In the genomic region with DNA sequence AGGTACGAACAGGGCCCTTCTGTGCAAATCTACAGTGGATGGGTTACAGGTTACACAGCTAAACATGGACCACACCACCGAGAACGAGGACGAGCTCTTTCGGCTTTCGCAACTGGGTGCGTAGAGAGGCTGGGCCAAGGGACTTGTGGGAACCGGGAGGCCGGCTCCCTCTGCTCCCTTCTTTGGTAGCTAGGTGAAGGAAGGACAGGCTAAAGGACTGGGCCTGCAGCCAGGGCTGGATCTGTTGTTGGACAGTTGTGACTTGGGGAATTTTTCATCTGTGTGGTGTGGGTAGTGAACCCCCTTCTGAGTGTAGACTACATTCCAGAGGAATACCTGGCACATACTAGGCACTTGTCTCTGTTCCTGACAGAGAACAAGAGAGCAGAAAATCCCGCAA, we compare ENCODE assay signal across 25 mouse cellular contexts. TPM values are rescaled to one million over a fixed set of nuclear protein-coding genes. Genes with fewer than 3 reads are reported as not detected.
A peak's percentile ranks its signal among the peaks of the same experiment; 100 is the strongest.
DNase-seq lines count a peak whose midpoint lies in the region; ATAC-seq and TF ChIP-seq lines count a peak whose summit lies in the region.
"Had no signal": no experiment of that assay in that cellular context is flagged by ENCODE, and none has a peak within 500 bp of the region (broad histone marks: within the 10 kb centered on the region; RNA-seq: fewer than 3 reads in every experiment).

No protein-coding gene starts in this region.

- H3K9ac ChIP-seq in embryonic facial prominence, embryonic 12.5 days, result no peak overlapping the region; the same call in 1 of the 2 replicates
- no peak overlapping the region for H3K9ac ChIP-seq in hindbrain, embryonic 12.5 days
- H3K9ac ChIP-seq in embryonic facial prominence, embryonic 13.5 days, result 0 out of 2 replicates have a peak overlapping the region, but pooled peaks have one; percentile 16
- H3K9ac ChIP-seq: hindbrain, embryonic 15.5 days; intestine, embryonic 15.5 days; midbrain, embryonic 12.5 days; neural tube, embryonic 15.5 days had no signal

- H3K36me3 ChIP-seq in embryonic facial prominence, embryonic 12.5 days, result peaks cover 84% of the 10 kb centered on the region
- H3K36me3 ChIP-seq in embryonic facial prominence, embryonic 10.5 days (replicated peaks), result peaks cover 100% of the 10 kb centered on the region
- H3K36me3 ChIP-seq in hindbrain, embryonic 10.5 days, result peaks cover 100% of the 10 kb centered on the region
- peaks cover 93% of the 10 kb centered on the region for H3K36me3 ChIP-seq in hindbrain, embryonic 12.5 days
- H3K36me3 ChIP-seq in embryonic facial prominence, embryonic 13.5 days, result peaks cover 96% of the 10 kb centered on the region

- no peaks in the 10 kb centered on the region for H3K9me3 ChIP-seq in embryonic facial prominence, embryonic 12.5 days
- H3K9me3 ChIP-seq in embryonic facial prominence, embryonic 10.5 days, result no peaks in the 10 kb centered on the region
- no peaks in the 10 kb centered on the region for H3K9me3 ChIP-seq in hindbrain, embryonic 10.5 days
- no peaks in the 10 kb centered on the region for H3K9me3 ChIP-seq in hindbrain, embryonic 12.5 days (replicated peaks)
- H3K9me3 ChIP-seq in embryonic facial prominence, embryonic 13.5 days, result no peaks in the 10 kb centered on the region
- H3K9me3 ChIP-seq: forebrain, embryonic 10.5 days; hindbrain, embryonic 15.5 days; intestine, embryonic 15.5 days; midbrain, embryonic 12.5 days; neural tube, embryonic 15.5 days had no signal

- H3K27me3 ChIP-seq in embryonic facial prominence, embryonic 12.5 days, result no peaks in the 10 kb centered on the region
- H3K27me3 ChIP-seq in embryonic facial prominence, embryonic 10.5 days (replicated peaks; ENCODE audit: low read depth, poor library complexity, severe bottlenecking), result no peaks in the 10 kb centered on the region
- H3K27me3 ChIP-seq in hindbrain, embryonic 10.5 days (ENCODE audit: insufficient read depth, poor library complexity, severe bottlenecking), result no peaks in the 10 kb centered on the region
- H3K27me3 ChIP-seq in hindbrain, embryonic 12.5 days, result no peaks in the 10 kb centered on the region
- H3K27me3 ChIP-seq in embryonic facial prominence, embryonic 13.5 days, result no peaks in the 10 kb centered on the region
- H3K27me3 ChIP-seq: hindbrain, embryonic 15.5 days; intestine, embryonic 15.5 days; midbrain, embryonic 12.5 days; neural tube, embryonic 15.5 days had no signal

- peaks cover 2% of the 10 kb centered on the region; the same call in 1 of the 2 replicates for H3K4me1 ChIP-seq in embryonic facial prominence, embryonic 12.5 days
- H3K4me1 ChIP-seq in embryonic facial prominence, embryonic 10.5 days, result peaks cover 14% of the 10 kb centered on the region
- peaks cover 14% of the 10 kb centered on the region for H3K4me1 ChIP-seq in hindbrain, embryonic 10.5 days (replicated peaks)
- no peaks in the 10 kb centered on the region for H3K4me1 ChIP-seq in hindbrain, embryonic 12.5 days
- no peaks in the 10 kb centered on the region; the same call in 1 of the 2 replicates for H3K4me1 ChIP-seq in embryonic facial prominence, embryonic 13.5 days
- H3K4me1 ChIP-seq: hindbrain, embryonic 15.5 days; midbrain, embryonic 12.5 days had no signal

- no peak for TF ChIP-seq CTCF in left cerebral cortex, adult 2 months (IDR thresholded peaks at IDR 0.05)

- no peak for ATAC-seq in embryonic facial prominence, embryonic 12.5 days (ENCODE audit: insufficient number of reproducible peaks, insufficient read depth, low FRiP score, low TSS enrichment)
- ATAC-seq in hindbrain, embryonic 12.5 days (ENCODE audit: low FRiP score), result no peak
- ATAC-seq in embryonic facial prominence, embryonic 13.5 days (ENCODE audit: insufficient number of reproducible peaks, insufficient read depth, low FRiP score, low TSS enrichment, low read depth), result no peak; the same call in 1 of the 2 replicates
- no peak for ATAC-seq in megakaryocyte progenitor cell, adult 5-6 weeks (replicated peaks; ENCODE audit: poor library complexity)
- ATAC-seq: activated CD4-positive, CD25-positive, alpha-beta regulatory T cell, adult 4 months; forebrain, embryonic 16.5 days; intestine, embryonic 15.5 days had no signal

- 0 out of 2 replicates have a peak overlapping the region, but pooled peaks have one; percentile 30 for H3K27ac ChIP-seq in embryonic facial prominence, embryonic 12.5 days
- H3K27ac ChIP-seq in embryonic facial prominence, embryonic 10.5 days (replicated peaks), result no peak overlapping the region
- peak overlapping the region; percentile 50; the same call in 1 of the 2 replicates for H3K27ac ChIP-seq in hindbrain, embryonic 10.5 days
- no peak overlapping the region for H3K27ac ChIP-seq in hindbrain, embryonic 12.5 days
- H3K27ac ChIP-seq in embryonic facial prominence, embryonic 13.5 days, result 0 out of 2 replicates have a peak overlapping the region, but pooled peaks have one; percentile 35
- no peak overlapping the region for H3K27ac ChIP-seq in left cerebral cortex, adult 2 months
- H3K27ac ChIP-seq: forebrain, embryonic 10.5 days; hindbrain, embryonic 15.5 days; intestine, embryonic 15.5 days; midbrain, embryonic 12.5 days; neural tube, embryonic 15.5 days had no signal

- H3K4me3 ChIP-seq in embryonic facial prominence, embryonic 12.5 days, result no peak overlapping the region
- no peak overlapping the region for H3K4me3 ChIP-seq in embryonic facial prominence, embryonic 10.5 days
- H3K4me3 ChIP-seq in hindbrain, embryonic 10.5 days, result no peak overlapping the region
- H3K4me3 ChIP-seq in hindbrain, embryonic 12.5 days, result no peak overlapping the region
- H3K4me3 ChIP-seq in embryonic facial prominence, embryonic 13.5 days, result no peak overlapping the region
- H3K4me3 ChIP-seq in left cerebral cortex, adult 2 months, result no peak overlapping the region
- H3K4me3 ChIP-seq: forebrain, embryonic 10.5 days; hindbrain, embryonic 15.5 days; intestine, embryonic 15.5 days; midbrain, embryonic 12.5 days; neural tube, embryonic 15.5 days had no signal

- no peak overlapping the region for H3K4me2 ChIP-seq in embryonic facial prominence, embryonic 12.5 days (replicated peaks)
- no peak overlapping the region for H3K4me2 ChIP-seq in hindbrain, embryonic 12.5 days (replicated peaks)
- no peak overlapping the region for H3K4me2 ChIP-seq in embryonic facial prominence, embryonic 13.5 days
- H3K4me2 ChIP-seq: hindbrain, embryonic 15.5 days; intestine, embryonic 15.5 days; midbrain, embryonic 12.5 days; neural tube, embryonic 15.5 days had no signal

- DNase-seq in embryonic facial prominence, embryonic 10.5 days (ENCODE audit: low spot score), result no peak
- no peak for DNase-seq in hindbrain, embryonic 10.5 days (ENCODE audit: low spot score)
- DNase-seq in heart, postnatal 14 days, result peak; percentile 54 to 77
- no peak for DNase-seq in left cerebral cortex, adult 2 months (ENCODE audit: extremely low spot score in 1 of 2, low spot score in 2 of 2)
- DNase-seq: adrenal gland, postnatal 10 days; cerebellum, adult 2 months; cerebellum, postnatal 25 days; gastrocnemius, postnatal 14 days; kidney, adult 8-10 months; kidney, postnatal 10 days; right cerebral cortex, adult 18-20 months; right cerebral cortex, postnatal 4 days; thymus, adult 18-20 months; thymus, postnatal 36 days had no signal

- WGBS in embryonic facial prominence, embryonic 12.5 days, result 86% methylated on average over 10 of the region's 10 CpGs
- WGBS in embryonic facial prominence, embryonic 10.5 days, result 87% methylated on average over 10 of the region's 10 CpGs
- WGBS in hindbrain, embryonic 10.5 days, result 90% methylated on average over 10 of the region's 10 CpGs
- WGBS in hindbrain, embryonic 12.5 days, result 93% methylated on average over 10 of the region's 10 CpGs
- WGBS in embryonic facial prominence, embryonic 13.5 days, result 81% methylated on average over 10 of the region's 10 CpGs

- intact Hi-C loops in heart, postnatal 14 days (cut with DNase I), result no loop called here
- intact Hi-C loops in left cerebral cortex, adult 2 months (cut with DNase I), result no loop called here

RNA-seq across cellular contexts. Expression of a gene that starts 19.7 kb away (rescaled TPM):
- 47.5 and 48.5 TPM in 2 replicates for polyA plus RNA-seq in embryonic facial prominence, embryonic 12.5 days (2016; fragmentation: Nextera tagmentation; extraction: Ambion mirVana)
- 43.3 and 45.3 TPM in 2 replicates for polyA plus RNA-seq in embryonic facial prominence, embryonic 10.5 days (2016; fragmentation: Nextera tagmentation; extraction: Ambion mirVana)
- polyA plus RNA-seq in hindbrain, embryonic 10.5 days (2016; fragmentation: Nextera tagmentation; extraction: Ambion mirVana), result 41.3 and 42.8 TPM in 2 replicates
- polyA plus RNA-seq in hindbrain, embryonic 12.5 days (2016; fragmentation: Nextera tagmentation; extraction: Ambion mirVana), result 42.1 and 44.0 TPM in 2 replicates
- 47.7 and 48.0 TPM in 2 replicates for polyA plus RNA-seq in embryonic facial prominence, embryonic 13.5 days (2015; fragmentation: Nextera tagmentation; extraction: Ambion mirVana)
- 10 to 100 TPM; 27.8 to 32.4 TPM for total RNA-seq in heart, postnatal 14 days (2021)
- 10 to 100 TPM; 23.7 to 26.4 TPM for total RNA-seq in left cerebral cortex, adult 2 months (2021)
- 4.0 and 6.0 TPM in 2 replicates for total RNA-seq in megakaryocyte progenitor cell, adult 5-6 weeks (2015)
- 15.7 and 19.2 TPM in 2 replicates for total RNA-seq in megakaryocyte progenitor cell, adult 5-6 weeks (2017)

RNA-seq across cellular contexts. Expression of a gene that starts 20.9 kb away (rescaled TPM):
- polyA plus RNA-seq in embryonic facial prominence, embryonic 12.5 days (2016; fragmentation: Nextera tagmentation; extraction: Ambion mirVana), result 10.5 and 11.7 TPM in 2 replicates
- 6.3 and 7.6 TPM in 2 replicates for polyA plus RNA-seq in embryonic facial prominence, embryonic 10.5 days (2016; fragmentation: Nextera tagmentation; extraction: Ambion mirVana)
- 6.3 and 8.6 TPM in 2 replicates for polyA plus RNA-seq in hindbrain, embryonic 10.5 days (2016; fragmentation: Nextera tagmentation; extraction: Ambion mirVana)
- 12.0 and 12.2 TPM in 2 replicates for polyA plus RNA-seq in hindbrain, embryonic 12.5 days (2016; fragmentation: Nextera tagmentation; extraction: Ambion mirVana)
- 7.7 and 8.3 TPM in 2 replicates for polyA plus RNA-seq in embryonic facial prominence, embryonic 13.5 days (2015; fragmentation: Nextera tagmentation; extraction: Ambion mirVana)
- 1 to 10 TPM; 1.6 to 2.0 TPM for total RNA-seq in heart, postnatal 14 days (2021)
- total RNA-seq in left cerebral cortex, adult 2 months (2021), result 100 to 1,000 TPM; 119 to 129 TPM
- total RNA-seq in megakaryocyte progenitor cell, adult 5-6 weeks (2015), result not detected in 2 replicates
- not detected in 2 replicates for total RNA-seq in megakaryocyte progenitor cell, adult 5-6 weeks (2017)

Comparison
In these comparisons a context has a peak if more than half of its experiments do, and no peak if none do; other contexts are left out.
1. H3K27ac ChIP-seq: peak in embryonic facial prominence, embryonic 12.5 days (single experiment), hindbrain, embryonic 10.5 days (single experiment) and embryonic facial prominence, embryonic 13.5 days (single experiment); none in embryonic facial prominence, embryonic 10.5 days (single experiment), hindbrain, embryonic 12.5 days (single experiment) and left cerebral cortex, adult 2 months (single experiment).
2. DNase-seq: peak in heart, postnatal 14 days (2 of 2); none in embryonic facial prominence, embryonic 10.5 days (single experiment), hindbrain, embryonic 10.5 days (single experiment) and left cerebral cortex, adult 2 months (0 of 2).